Mouse (Mus musculus) G1E (cell line): ENCODE data around the gene Il31.

Experiments
- CTCF ChIP-seq: IDR thresholded peaks from 2 replicates; pipeline ENCODE4 v1.5.1; 2012; ENCODE audit warnings: low read depth, low read length, inconsistent platforms, mixed read lengths
- GATA1 ChIP-seq: IDR thresholded peaks from 2 replicates; pipeline ENCODE4 v1.6.1; 2012; ENCODE audit warnings: borderline replicate concordance, low read length, inconsistent platforms, mixed read lengths
- POLR2AphosphoS5 ChIP-seq: IDR thresholded peaks from 2 replicates; pipeline ENCODE4 v1.6.1; 2012; ENCODE audit warnings: low read depth, low read length, inconsistent platforms; ENCODE audit not compliant: insufficient replicate concordance
- TAL1 ChIP-seq: conservative IDR thresholded peaks from 2 replicates; pipeline ENCODE4 v1.6.1; 2012; ENCODE audit warnings: low read depth, low read length, inconsistent platforms, mixed read lengths

DNA sequence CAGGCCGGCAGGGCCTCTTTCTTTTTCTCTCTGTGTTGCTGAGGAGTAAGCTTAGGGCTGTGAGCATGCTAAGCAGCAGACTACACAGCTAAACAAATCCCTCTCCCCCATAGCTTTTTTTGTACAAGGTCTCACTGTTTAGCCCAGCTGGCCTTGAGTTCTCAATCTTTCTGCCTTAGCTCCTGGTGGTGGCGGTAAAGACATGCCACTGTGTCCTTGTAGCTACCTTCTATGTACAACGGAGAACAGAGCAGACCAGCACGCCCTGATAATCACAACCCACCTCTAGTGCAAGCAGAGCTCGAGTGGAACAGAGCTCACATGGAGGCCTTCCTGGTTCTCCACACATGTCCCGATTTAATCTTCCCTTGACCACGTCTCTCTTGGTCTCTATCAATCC is 39.4 kb upstream of the Il31 start:
- TF ChIP-seq CTCF: no peak
- TF ChIP-seq POLR2AphosphoS5: no peak
- TF ChIP-seq GATA1: no peak
- TF ChIP-seq TAL1: no peak
